Mouse (Mus musculus) liver, embryonic 14 days (tissue): ENCODE data around the gene Olfr788. TPM values are rescaled to one million over a fixed set of nuclear protein-coding genes. Genes with fewer than 3 reads are reported as not detected.

Experiments
- polyA plus RNA-seq: library from polyadenylated mRNA; depleted of rRNA; stranded (reverse); fragments of >200 nt; gene quantifications from 2 replicates; pipeline ENCODE4 v1.2.3, GENCODE M21; 2012; rRNA removed

Olfr788 gene
- polyA plus RNA-seq, result not detected in 2 replicates

DNA sequence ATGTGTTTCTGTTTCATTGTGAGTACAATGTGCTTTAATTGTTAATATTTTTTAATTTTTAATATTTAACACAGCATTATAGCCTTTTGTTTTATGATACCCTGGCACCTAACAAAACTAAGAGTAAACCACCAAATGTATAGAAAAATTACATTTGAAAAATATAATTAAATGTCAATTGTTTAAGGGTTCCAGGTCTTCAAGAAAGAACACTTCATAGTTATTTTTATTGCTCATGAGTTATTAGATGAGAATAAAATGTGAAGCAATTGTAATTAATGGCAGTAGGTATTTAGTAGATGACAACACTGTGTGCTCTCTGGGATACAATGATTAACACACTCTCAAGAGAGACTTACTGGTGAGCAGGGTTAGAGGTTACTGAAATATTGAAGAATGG lies at the start of gene Olfr788:
TSS of gene Olfr788 (plus strand) at position 301 of the 400 bp plus-strand sequence.

GRCm38 (mm10) chr10:129427006-129427405 lies 43.8 kb upstream of the Olfr788 start, which contains the start of gene Olfr786:
Gene Olfr786 (plus strand): TSS chr10:129427306.

DNA sequence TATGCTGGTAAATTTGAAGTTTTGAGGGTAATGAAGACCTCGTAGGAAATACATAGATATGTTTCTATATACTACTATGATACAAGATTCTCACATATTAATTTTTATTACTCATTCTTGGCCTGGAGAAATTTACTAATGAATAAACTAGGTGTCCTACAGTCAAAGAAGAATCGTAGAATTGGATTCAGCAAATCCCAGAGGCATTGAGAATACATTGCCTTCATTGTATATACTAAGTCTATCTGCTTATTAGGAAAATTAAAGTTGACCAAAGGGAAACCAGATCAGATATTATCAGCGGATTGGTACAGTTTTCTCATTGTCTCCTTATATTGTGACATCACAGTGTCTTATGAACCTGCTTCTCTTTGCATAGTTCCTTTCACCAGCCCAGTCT lies 9.2 kb upstream of the Olfr788 start, which contains the start of gene Olfr787:
TSS of gene Olfr787 (plus strand) at position 301 of the 400 bp plus-strand sequence.

DNA sequence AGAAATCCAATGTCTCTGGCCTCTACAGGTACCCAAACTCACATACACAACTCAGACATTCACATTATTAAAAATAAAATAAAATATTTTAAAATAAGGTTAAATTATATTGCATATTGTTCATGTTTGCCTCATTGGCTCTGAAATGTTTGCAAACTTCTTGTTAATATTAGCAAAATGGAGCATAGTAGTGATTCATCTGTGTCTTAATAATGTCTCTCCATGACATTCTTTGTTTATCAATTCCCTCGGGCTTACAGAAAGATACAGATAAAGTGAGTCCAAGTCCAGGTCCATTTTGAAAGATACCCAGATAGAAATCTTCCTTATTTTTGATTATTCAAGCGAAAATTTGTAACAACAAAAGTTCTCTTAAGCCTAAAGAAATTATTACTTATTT lies 13.7 kb downstream of the Olfr788 start, which contains the start of gene Olfr789:
TSS of gene Olfr789 (plus strand) at position 301 of the 400 bp plus-strand sequence.

DNA sequence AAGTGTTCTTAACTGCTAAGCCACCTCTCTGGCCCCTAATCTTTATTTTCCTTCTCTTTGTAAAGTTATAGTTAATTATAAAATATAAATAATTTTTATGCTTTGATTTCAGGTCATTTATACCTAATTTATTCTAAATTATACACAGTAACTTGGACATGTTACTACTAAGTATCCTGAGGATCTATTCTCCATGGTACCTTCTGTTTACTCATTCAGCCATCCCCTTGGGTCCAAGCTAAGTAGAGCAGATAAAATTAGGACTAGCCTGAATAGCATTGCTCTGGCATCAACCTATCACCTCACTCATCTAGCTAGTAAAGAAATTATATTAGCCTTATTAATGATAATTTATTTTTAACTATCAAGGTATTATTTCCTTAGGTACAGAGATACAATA lies 27.4 kb downstream of the Olfr788 start, which contains the start of gene Olfr790:
TSS of gene Olfr790 (plus strand) at position 301 of the 400 bp plus-strand sequence.

GRCm38 (mm10) chr10:129521492-129521891 lies 50.7 kb downstream of the Olfr788 start, which contains the start of gene Olfr791:
Gene Olfr791 (plus strand): TSS chr10:129521792.

Other genes starting within 250 kb of the Olfr788 start
- not detected in 2 replicates for gene Olfr774, start 234.8 kb upstream of the Olfr788 start, polyA plus RNA-seq
- gene Olfr775, start 222.6 kb upstream of the Olfr788 start, polyA plus RNA-seq, result not detected in 2 replicates
- gene Olfr776, start 211.9 kb upstream of the Olfr788 start, polyA plus RNA-seq, result not detected in 2 replicates
- gene Olfr777, start 199.5 kb upstream of the Olfr788 start, polyA plus RNA-seq, result not detected in 2 replicates
- gene Olfr780, start 152.9 kb upstream of the Olfr788 start, polyA plus RNA-seq, result not detected in 2 replicates
- gene Olfr781, start 142.1 kb upstream of the Olfr788 start, polyA plus RNA-seq, result not detected in 2 replicates
- not detected in 2 replicates for gene Olfr782, start 122.1 kb upstream of the Olfr788 start, polyA plus RNA-seq
- gene Olfr784, start 86.9 kb upstream of the Olfr788 start, polyA plus RNA-seq, result 0.01 TPM in 1 of 2 replicates, not detected in the other
- not detected in 2 replicates for gene Olfr785, start 65.6 kb upstream of the Olfr788 start, polyA plus RNA-seq
- not detected in 2 replicates for gene Olfr786, start 43.7 kb upstream of the Olfr788 start, polyA plus RNA-seq
- gene Olfr787, start 9.1 kb upstream of the Olfr788 start, polyA plus RNA-seq, result not detected in 2 replicates
- not detected in 2 replicates for gene Olfr789, start 13.8 kb downstream of the Olfr788 start, polyA plus RNA-seq
- gene Olfr790, start 27.5 kb downstream of the Olfr788 start, polyA plus RNA-seq, result not detected in 2 replicates
- not detected in 2 replicates for gene Olfr791, start 50.8 kb downstream of the Olfr788 start, polyA plus RNA-seq
- gene Olfr792, start 68.2 kb downstream of the Olfr788 start, polyA plus RNA-seq, result not detected in 2 replicates
- gene Olfr794, start 96.7 kb downstream of the Olfr788 start, polyA plus RNA-seq, result not detected in 2 replicates
- not detected in 2 replicates for gene Olfr796, start 141.6 kb downstream of the Olfr788 start, polyA plus RNA-seq
- gene Olfr798, start 156.9 kb downstream of the Olfr788 start, polyA plus RNA-seq, result not detected in 2 replicates
- not detected in 2 replicates for gene Olfr799, start 166.5 kb downstream of the Olfr788 start, polyA plus RNA-seq
- not detected in 2 replicates for gene Olfr800, start 186.7 kb downstream of the Olfr788 start, polyA plus RNA-seq
- not detected in 2 replicates for gene Olfr801, start 202.9 kb downstream of the Olfr788 start, polyA plus RNA-seq
- not detected in 2 replicates for gene Olfr802, start 217.2 kb downstream of the Olfr788 start, polyA plus RNA-seq
- gene Olfr803, start 223.3 kb downstream of the Olfr788 start, polyA plus RNA-seq, result not detected in 2 replicates
- gene Olfr804, start 232.2 kb downstream of the Olfr788 start, polyA plus RNA-seq, result not detected in 2 replicates